In genomic region chr13:3633131-3633530, GRCm38 (mm10) we compare ENCODE assay signal across 8 mouse cellular contexts. TPM values are rescaled to one million over a fixed set of nuclear protein-coding genes. Genes with fewer than 3 reads are reported as not detected.
DNase-seq lines count a peak whose midpoint lies in the region; ATAC-seq and TF ChIP-seq lines count a peak whose summit lies in the region.

No protein-coding gene starts in this region.

- ATAC-seq in forebrain, embryonic 13.5 days = no peak
- no peak for ATAC-seq in kidney, postnatal 0 days (replicated peaks; ENCODE audit: low FRiP score, low read depth)
- no peak for ATAC-seq in embryonic facial prominence, embryonic 15.5 days (ENCODE audit: insufficient number of reproducible peaks, low FRiP score, low TSS enrichment, low read depth)
- no peak for ATAC-seq in midbrain, embryonic 13.5 days
- no peak for ATAC-seq in granulocyte monocyte progenitor cell, adult 5-6 weeks (replicated peaks; ENCODE audit: poor library complexity, severe bottlenecking)

- peak overlapping the region; percentile 79; the same call in 1 of the 2 replicates for H3K4me2 ChIP-seq in forebrain, embryonic 13.5 days
- H3K4me2 ChIP-seq in kidney, postnatal 0 days (ENCODE audit: low read length) = peak overlapping the region; percentile 84; the same call in 1 of the 2 replicates
- H3K4me2 ChIP-seq in embryonic facial prominence, embryonic 15.5 days (replicated peaks) = peak overlapping the region; percentile 74
- 0 out of 2 replicates have a peak overlapping the region, but pooled peaks have one; percentile 72 for H3K4me2 ChIP-seq in midbrain, embryonic 13.5 days (replicated peaks)

- no peaks in the 10 kb centered on the region for H3K27me3 ChIP-seq in forebrain, embryonic 13.5 days
- peaks cover 9% of the 10 kb centered on the region for H3K27me3 ChIP-seq in forebrain, embryonic 10.5 days (ENCODE audit: poor library complexity, severe bottlenecking)
- H3K27me3 ChIP-seq in kidney, postnatal 0 days (ENCODE audit: insufficient read depth, low read length) = no peaks in the 10 kb centered on the region
- no peaks in the 10 kb centered on the region for H3K27me3 ChIP-seq in embryonic facial prominence, embryonic 15.5 days
- H3K27me3 ChIP-seq in midbrain, embryonic 13.5 days = peaks cover 8% of the 10 kb centered on the region

- DNase-seq in forebrain, embryonic 10.5 days (ENCODE audit: extremely low spot score, low spot score) = no peak
- DNase-seq in kidney, postnatal 0 days (ENCODE audit: low spot score) = no peak
- no peak for DNase-seq in kidney, postnatal 25 days
- no peak for DNase-seq in ovary, postnatal 10 days (ENCODE audit: low spot score)

- H3K4me1 ChIP-seq in forebrain, embryonic 13.5 days = no peaks in the 10 kb centered on the region
- H3K4me1 ChIP-seq in forebrain, embryonic 10.5 days = peaks cover 6% of the 10 kb centered on the region; the same call in 1 of the 2 replicates
- peaks cover 4% of the 10 kb centered on the region; the same call in 1 of the 2 replicates for H3K4me1 ChIP-seq in kidney, postnatal 0 days (replicated peaks; ENCODE audit: insufficient read depth, low read length)
- 0 out of 2 replicates have a peak, but pooled peaks cover 3% of the 10 kb centered on the region for H3K4me1 ChIP-seq in embryonic facial prominence, embryonic 15.5 days
- H3K4me1 ChIP-seq in midbrain, embryonic 13.5 days (replicated peaks) = peaks cover 3% of the 10 kb centered on the region; the same call in 1 of the 2 replicates

- no peak overlapping the region for H3K9ac ChIP-seq in forebrain, embryonic 13.5 days
- H3K9ac ChIP-seq in kidney, postnatal 0 days (ENCODE audit: low read depth, low read length) = no peak overlapping the region
- H3K9ac ChIP-seq in embryonic facial prominence, embryonic 15.5 days = no peak overlapping the region
- H3K9ac ChIP-seq in midbrain, embryonic 13.5 days (replicated peaks) = no peak overlapping the region

- no peak overlapping the region for H3K27ac ChIP-seq in forebrain, embryonic 13.5 days
- no peak overlapping the region for H3K27ac ChIP-seq in forebrain, embryonic 10.5 days
- H3K27ac ChIP-seq in kidney, postnatal 0 days = no peak overlapping the region
- no peak overlapping the region for H3K27ac ChIP-seq in embryonic facial prominence, embryonic 15.5 days (replicated peaks)
- no peak overlapping the region for H3K27ac ChIP-seq in midbrain, embryonic 13.5 days

- H3K9me3 ChIP-seq in forebrain, embryonic 13.5 days (replicated peaks) = no peaks in the 10 kb centered on the region
- H3K9me3 ChIP-seq in forebrain, embryonic 10.5 days = no peaks in the 10 kb centered on the region
- H3K9me3 ChIP-seq in kidney, postnatal 0 days (replicated peaks; ENCODE audit: low read length) = no peaks in the 10 kb centered on the region
- H3K9me3 ChIP-seq in embryonic facial prominence, embryonic 15.5 days (replicated peaks) = no peaks in the 10 kb centered on the region
- peaks cover 4% of the 10 kb centered on the region; the same call in 1 of the 2 replicates for H3K9me3 ChIP-seq in midbrain, embryonic 13.5 days

- H3K36me3 ChIP-seq in forebrain, embryonic 13.5 days (ENCODE audit: poor library complexity, severe bottlenecking) = no peaks in the 10 kb centered on the region
- H3K36me3 ChIP-seq in forebrain, embryonic 10.5 days (replicated peaks) = no peaks in the 10 kb centered on the region
- H3K36me3 ChIP-seq in kidney, postnatal 0 days (ENCODE audit: insufficient read depth, low read length) = no peaks in the 10 kb centered on the region
- no peaks in the 10 kb centered on the region for H3K36me3 ChIP-seq in embryonic facial prominence, embryonic 15.5 days
- H3K36me3 ChIP-seq in midbrain, embryonic 13.5 days = no peaks in the 10 kb centered on the region

- no peak for TF ChIP-seq CTCF in kidney, postnatal 0 days (IDR thresholded peaks at IDR 0.05; ENCODE audit: low read depth)

- WGBS in forebrain, embryonic 13.5 days = 44% methylated on average over 6 of the region's 6 CpGs
- WGBS in forebrain, embryonic 10.5 days = 40% methylated on average over 6 of the region's 6 CpGs
- 37% methylated on average over 6 of the region's 6 CpGs for WGBS in kidney, postnatal 0 days
- WGBS in embryonic facial prominence, embryonic 15.5 days = 37% methylated on average over 6 of the region's 6 CpGs
- 44% methylated on average over 6 of the region's 6 CpGs for WGBS in midbrain, embryonic 13.5 days

- H3K4me3 ChIP-seq in forebrain, embryonic 13.5 days = no peak overlapping the region
- no peak overlapping the region for H3K4me3 ChIP-seq in forebrain, embryonic 10.5 days
- H3K4me3 ChIP-seq in kidney, postnatal 0 days (replicated peaks; ENCODE audit: low read depth, low read length) = no peak overlapping the region
- no peak overlapping the region; the same call in 1 of the 2 replicates for H3K4me3 ChIP-seq in embryonic facial prominence, embryonic 15.5 days (replicated peaks)
- no peak overlapping the region for H3K4me3 ChIP-seq in midbrain, embryonic 13.5 days (replicated peaks)

RNA-seq across cellular contexts. Expression of gene Asb13, which starts 0.7 kb away (rescaled TPM):
- polyA plus RNA-seq in forebrain, embryonic 13.5 days (2015; fragmentation: Nextera tagmentation; extraction: Ambion mirVana) = 12.9 and 15.6 TPM in 2 replicates
- 15.7 and 16.9 TPM in 2 replicates for polyA plus RNA-seq in forebrain, embryonic 10.5 days (2016; fragmentation: Nextera tagmentation; extraction: Ambion mirVana)
- 9.2 and 11.7 TPM in 2 replicates for polyA plus RNA-seq in kidney, postnatal 0 days (2015; fragmentation: Nextera tagmentation; extraction: Ambion mirVana)
- polyA plus RNA-seq in embryonic facial prominence, embryonic 15.5 days (2015; fragmentation: Nextera tagmentation; extraction: Ambion mirVana) = 10.9 and 12.5 TPM in 2 replicates
- 12.6 and 16.2 TPM in 2 replicates for polyA plus RNA-seq in midbrain, embryonic 13.5 days (2015; fragmentation: Nextera tagmentation; extraction: Ambion mirVana)
- 5.2 and 7.0 TPM in 2 replicates for total RNA-seq in granulocyte monocyte progenitor cell, adult 5-6 weeks (2014; fragmentation: Nextera tagmentation)
- total RNA-seq in granulocyte monocyte progenitor cell, adult 5-6 weeks (2017) = 1.5 and 1.9 TPM in 2 replicates

RNA-seq across cellular contexts. Expression of gene Fam208b, which starts 22.2 kb away (rescaled TPM):
- 19.5 and 21.0 TPM in 2 replicates for polyA plus RNA-seq in forebrain, embryonic 13.5 days (2015; fragmentation: Nextera tagmentation; extraction: Ambion mirVana)
- polyA plus RNA-seq in forebrain, embryonic 10.5 days (2016; fragmentation: Nextera tagmentation; extraction: Ambion mirVana) = 20.9 and 24.4 TPM in 2 replicates
- polyA plus RNA-seq in kidney, postnatal 0 days (2015; fragmentation: Nextera tagmentation; extraction: Ambion mirVana) = 8.3 and 8.4 TPM in 2 replicates
- 14.2 and 15.1 TPM in 2 replicates for polyA plus RNA-seq in embryonic facial prominence, embryonic 15.5 days (2015; fragmentation: Nextera tagmentation; extraction: Ambion mirVana)
- 19.7 and 23.2 TPM in 2 replicates for polyA plus RNA-seq in midbrain, embryonic 13.5 days (2015; fragmentation: Nextera tagmentation; extraction: Ambion mirVana)
- total RNA-seq in granulocyte monocyte progenitor cell, adult 5-6 weeks (2014; fragmentation: Nextera tagmentation) = 44.0 and 52.0 TPM in 2 replicates
- 31.9 and 34.1 TPM in 2 replicates for total RNA-seq in granulocyte monocyte progenitor cell, adult 5-6 weeks (2017)
